Mouse (Mus musculus) heart, adult 9 months (tissue): ENCODE measurements around the gene Med6.
A peak's percentile ranks its signal among the peaks of the same experiment; 100 is the strongest.
"Not testable (repeated sequence)": the region's sequence is repeated elsewhere in the genome, so short reads cannot be mapped to it uniquely, and the experiment has no call there.

Source experiments
- DNase-seq, 2 experiments: peaks; one replicate each; pipeline ENCODE4 v3.0.0; 2022; ENCODE audit warnings: low spot score in 2 of 2

Med6 gene

DNA sequence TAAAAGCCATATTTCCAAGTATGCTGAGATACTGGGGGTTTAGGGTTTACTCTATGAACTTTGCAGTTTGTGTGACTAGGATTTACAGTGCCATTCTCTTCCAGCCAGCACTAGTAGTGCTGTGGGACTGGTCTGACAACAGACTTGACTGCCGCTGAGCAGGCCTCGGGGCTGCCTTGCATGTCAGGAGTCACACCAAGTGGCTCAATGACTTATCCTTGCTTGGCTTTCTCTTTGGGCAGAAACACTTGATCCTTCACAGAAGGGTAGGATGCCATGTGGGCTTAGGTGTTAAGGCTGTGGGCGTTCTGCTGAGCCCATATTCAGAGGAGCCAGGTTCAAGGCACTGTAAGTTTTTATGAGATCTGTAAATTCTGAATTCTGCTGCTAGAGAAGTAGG, 45.5 kb downstream of the Med6 start:
- DNase-seq = no peak

DNA sequence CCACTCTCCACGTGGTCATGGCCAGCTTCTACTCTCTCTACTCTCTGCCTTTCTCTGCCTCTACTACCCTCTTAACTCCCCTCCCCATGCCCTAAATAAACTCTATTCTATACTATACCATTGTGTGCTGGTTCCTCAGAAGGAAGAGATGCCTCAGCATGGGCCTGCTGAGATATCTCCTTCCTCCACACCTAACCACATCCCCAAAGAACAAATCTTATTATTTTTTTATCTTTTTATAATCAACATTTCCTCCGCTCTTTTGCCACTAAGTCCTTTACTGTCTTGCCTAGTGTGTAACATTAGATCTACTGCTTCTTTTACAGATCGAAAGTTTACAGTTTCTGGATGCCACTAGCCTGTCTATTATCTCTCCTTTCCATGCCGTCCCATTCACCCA, 47.6 kb downstream of the Med6 start:
- DNase-seq = no peak

DNA sequence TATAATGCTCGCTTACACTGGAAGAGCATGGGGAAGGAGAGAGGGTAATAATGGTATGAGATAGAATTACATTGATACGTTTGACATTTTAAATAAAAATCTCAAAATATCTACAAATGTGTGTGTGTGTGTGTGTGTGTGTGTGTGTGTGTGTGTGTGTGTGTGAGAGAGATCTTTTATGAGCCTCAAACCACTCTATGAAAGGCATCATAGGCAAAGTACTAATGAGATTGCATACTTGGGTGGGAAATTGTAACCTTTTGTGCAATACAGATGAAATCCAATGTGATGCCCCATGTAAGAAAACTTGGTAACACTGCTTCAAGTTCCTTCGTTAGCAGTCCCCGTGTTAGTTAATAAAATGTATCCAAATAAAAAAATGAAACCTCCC, 61.8 kb downstream of the Med6 start:
- no peak for DNase-seq

DNA sequence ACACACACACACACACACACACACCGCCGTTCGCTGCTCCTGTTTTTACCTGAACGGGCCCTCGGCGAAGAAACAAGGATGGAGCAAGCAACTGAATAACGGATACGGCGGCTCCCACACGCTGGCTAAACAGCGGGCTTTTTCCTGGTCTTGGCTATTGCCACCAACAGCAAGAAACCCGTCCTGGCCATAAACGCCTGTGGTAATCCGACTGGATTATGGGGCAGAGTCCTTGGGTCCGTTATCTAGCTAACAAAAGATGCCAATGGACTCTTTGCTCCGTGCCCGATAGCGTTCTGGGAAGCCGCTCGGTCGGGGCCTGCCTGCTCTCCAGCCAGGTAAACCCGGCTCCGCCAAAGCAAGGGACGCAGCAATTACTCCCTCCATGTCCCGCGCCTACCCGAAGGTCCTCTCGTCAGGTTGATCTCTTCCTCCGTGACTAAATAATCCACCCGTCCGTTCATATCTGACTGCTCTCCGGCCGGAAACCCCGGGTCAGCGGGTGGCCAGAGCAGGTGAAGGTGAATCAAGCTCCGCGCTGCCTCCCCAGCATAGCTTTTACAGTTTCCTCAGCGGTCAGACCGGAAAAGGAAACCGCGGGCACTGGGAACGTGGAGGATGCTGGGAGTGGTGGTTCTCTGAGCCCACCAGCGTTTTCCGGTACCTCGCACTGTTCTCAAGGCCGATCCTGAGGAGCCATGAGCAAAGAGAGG, 62.3 kb downstream of the Med6 start, which contains the start of the genes Gm20498 and Synj2bp:
Gene Gm20498 (minus strand): TSS at position 590 of the 713 bp plus-strand sequence.
Gene Synj2bp (minus strand): TSS at position 596 of the 713 bp plus-strand sequence.
- DNase-seq = peak; percentile 80

DNA sequence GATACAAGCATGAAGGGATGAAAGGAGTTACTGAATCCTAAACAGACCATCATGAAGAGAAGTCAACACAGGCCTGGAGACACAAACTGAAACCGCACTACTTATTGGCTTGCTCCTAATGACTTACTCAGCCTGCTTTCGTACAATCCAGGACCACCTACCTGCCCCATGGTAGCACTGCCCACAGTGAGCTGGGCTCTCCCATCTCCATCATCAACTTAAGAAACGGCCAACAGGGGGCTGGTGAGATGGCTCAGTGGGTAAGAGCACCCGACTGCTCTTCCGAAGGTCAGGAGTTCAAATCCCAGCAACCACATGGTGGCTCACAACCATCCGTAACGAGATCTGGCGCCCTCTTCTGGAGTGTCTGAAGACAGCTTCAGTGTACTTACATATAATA, 64.2 kb downstream of the Med6 start:
- not testable (repeated sequence) for DNase-seq
